ENCODE assay signal across 8 mouse cellular contexts in genomic region chr16:16897056-16897584, GRCm38 (mm10). TPM values are rescaled to one million over a fixed set of nuclear protein-coding genes. Genes with fewer than 3 reads are reported as not detected.
DNase-seq lines count a peak whose midpoint lies in the region; ATAC-seq and TF ChIP-seq lines count a peak whose summit lies in the region.

No protein-coding gene starts in this region.

- no peaks in the 10 kb centered on the region for H3K4me1 ChIP-seq in kidney, adult 2 months (ENCODE audit: control insufficient read depth, insufficient read depth, low read length)
- peaks cover 2 to 9% of the 10 kb centered on the region in 2 experiments; a peak in 3 of 4 replicates for H3K4me1 ChIP-seq in heart, embryonic 14.5 days (ENCODE audit: control insufficient read depth in 2 of 2, insufficient read depth in 2 of 2, low read length in 2 of 2)

- POLR2A ChIA-PET in Patski (lab: Charles Lee) = interaction anchor here (1.0 to 1.9 kb wide), 3 partner anchors 12 to 30 kb away, joined by 4 to 8 read pairs (median 5); no protein-coding TSS in a partner anchor

- H3K27ac ChIP-seq in kidney, adult 2 months (ENCODE audit: insufficient read depth, low read depth, low read length) = peak overlapping the region; percentile 40
- H3K27ac ChIP-seq in heart, embryonic 14.5 days (replicated peaks in 1 of 2; ENCODE audit: control insufficient read depth in 1 of 2, insufficient read depth in 1 of 2, low read depth in 2 of 2, low read length in 2 of 2) = peak overlapping the region; percentile 30 to 56

- DNase-seq in kidney, adult 2 months = no peak
- no peak for DNase-seq in kidney, postnatal 10 days
- DNase-seq in Patski (ENCODE audit: low read depth, low spot score) = no peak
- peak; percentile 8 for DNase-seq in lung, postnatal 14 days
- no peak for DNase-seq in layer of hippocampus, postnatal 10 days (ENCODE audit: low spot score in 2 of 2)
- DNase-seq in cerebellum, adult 11 months = no peak
- no peak for DNase-seq in adrenal gland, postnatal 25 days

- H3K9ac ChIP-seq in heart, embryonic 14.5 days (ENCODE audit: low read length) = peak overlapping the region; percentile 76

- no peak for TF ChIP-seq CTCF in kidney, adult 2 months (conservative IDR thresholded peaks at IDR 0.05; ENCODE audit: insufficient read depth, insufficient read length, low read depth, low read length)
- TF ChIP-seq CTCF in Patski (IDR thresholded peaks at IDR 0.05) = no peak

- CTCF ChIA-PET in Patski (lab: Charles Lee) = interaction anchor here (0.7 to 2.3 kb wide), 9 partner anchors 9 to 77 kb away, joined by 3 to 10 read pairs (median 4); partner anchors contain the start of gene Vpreb1

- H3K4me3 ChIP-seq in kidney, adult 2 months (ENCODE audit: insufficient read depth, low read depth, low read length) = peak overlapping the region; percentile 76
- peak overlapping the region; percentile 56 to 76 for H3K4me3 ChIP-seq in heart, embryonic 14.5 days (ENCODE audit: control insufficient read depth in 1 of 2, insufficient read depth in 1 of 2, low read depth in 1 of 2, low read length in 2 of 2)

- peak; percentile 15 for ATAC-seq in Patski
- no peak for ATAC-seq in heart, embryonic 14.5 days (ENCODE audit: insufficient number of reproducible peaks, insufficient read depth, low FRiP score, low read depth)

- in situ Hi-C loops in Patski (cut with MboI; ENCODE audit: low pct_unique_long_range_greater_than_20kb) = no loop called here

- TF ChIP-seq POLR2A in kidney, adult 2 months (IDR thresholded peaks at IDR 0.05; ENCODE audit: low read depth, low read length) = no peak

- H3K36me3 ChIP-seq in kidney, adult 2 months (ENCODE audit: control insufficient read depth, insufficient read depth, low read length) = no peaks in the 10 kb centered on the region
- peaks cover 29% of the 10 kb centered on the region for H3K36me3 ChIP-seq in heart, embryonic 14.5 days (ENCODE audit: control insufficient read depth, insufficient read depth, low read length)

- 19% methylated on average over 10 of the region's 10 CpGs for WGBS in kidney, adult 2 months
- 27% methylated on average over 10 of the region's 10 CpGs for WGBS in heart, embryonic 14.5 days

- H3K27me3 ChIP-seq in kidney, adult 2 months (replicated peaks; ENCODE audit: control insufficient read depth, insufficient read depth, low read length) = no peaks in the 10 kb centered on the region
- no peaks in the 10 kb centered on the region for H3K27me3 ChIP-seq in Patski
- no peaks in the 10 kb centered on the region for H3K27me3 ChIP-seq in heart, embryonic 14.5 days (ENCODE audit: control insufficient read depth, insufficient read depth, low read length)

- no peaks in the 10 kb centered on the region for H3K9me3 ChIP-seq in heart, embryonic 14.5 days (ENCODE audit: control insufficient read depth, low read length)

- H3K4me2 ChIP-seq in heart, embryonic 14.5 days (ENCODE audit: low read length) = peak overlapping the region; percentile 77

RNA-seq across cellular contexts. Expression of gene Ppm1f, which starts 0.9 kb away (rescaled TPM):
- 14.7 and 15.2 TPM in 2 replicates for polyA plus RNA-seq in kidney, adult 2 months (2012; rRNA removed)
- 36.2 TPM for polyA plus RNA-seq in Patski (2021)
- 18.6 and 19.9 TPM in 2 replicates for polyA plus RNA-seq in heart, embryonic 14.5 days (2014; fragmentation: Nextera tagmentation; extraction: Ambion mirVana)
- 10 to 100 TPM; 24.5 to 24.7 TPM for total RNA-seq in layer of hippocampus, postnatal 10 days (2021)
- 42.7 and 45.4 TPM in 2 replicates for total RNA-seq in adrenal gland, postnatal 25 days (2021)

RNA-seq across cellular contexts. Expression of gene Vpreb1, which starts 26.5 kb away (rescaled TPM):
- polyA plus RNA-seq in kidney, adult 2 months (2012; rRNA removed) = 15.2 and 15.7 TPM in 2 replicates
- 0.56 TPM for polyA plus RNA-seq in Patski (2021)
- polyA plus RNA-seq in heart, embryonic 14.5 days (2014; fragmentation: Nextera tagmentation; extraction: Ambion mirVana) = 1.0 and 1.2 TPM in 2 replicates
- total RNA-seq in layer of hippocampus, postnatal 10 days (2021) = under 1 TPM in 1 of 2 experiments, not detected in 1; 0.62 TPM
- total RNA-seq in adrenal gland, postnatal 25 days (2021) = 0.91 TPM in 1 of 2 replicates, not detected in the other

RNA-seq across cellular contexts. Expression of gene Top3b, which starts 26.6 kb away (rescaled TPM):
- polyA plus RNA-seq in kidney, adult 2 months (2012; rRNA removed) = 93.6 and 105 TPM in 2 replicates
- 83.3 TPM for polyA plus RNA-seq in Patski (2021)
- polyA plus RNA-seq in heart, embryonic 14.5 days (2014; fragmentation: Nextera tagmentation; extraction: Ambion mirVana) = 47.5 and 51.3 TPM in 2 replicates
- 10 to 100 TPM; 49.6 to 66.5 TPM for total RNA-seq in layer of hippocampus, postnatal 10 days (2021)
- 74.9 and 75.2 TPM in 2 replicates for total RNA-seq in adrenal gland, postnatal 25 days (2021)

RNA-seq across cellular contexts. Expression of gene Igll1, which starts 33.3 kb away (rescaled TPM):
- 0.27 and 0.30 TPM in 2 replicates for polyA plus RNA-seq in kidney, adult 2 months (2012; rRNA removed)
- polyA plus RNA-seq in Patski (2021) = not detected
- polyA plus RNA-seq in heart, embryonic 14.5 days (2014; fragmentation: Nextera tagmentation; extraction: Ambion mirVana) = not detected in 2 replicates
- total RNA-seq in layer of hippocampus, postnatal 10 days (2021) = not detected
- total RNA-seq in adrenal gland, postnatal 25 days (2021) = not detected in 2 replicates
